Mouse (Mus musculus) liver, adult 2 months (tissue): Measurements from ENCODE around the gene Atp6v0c. TPM values are rescaled to one million over a fixed set of nuclear protein-coding genes. Genes with fewer than 3 reads are reported as not detected.

Source experiments
- DNase-seq: peaks from one replicate; pipeline ENCODE4 v3.0.0-alpha.2; 2011; ENCODE audit warnings: low read depth, low spot score; ENCODE audit errors: extremely low read depth
- H3K27ac ChIP-seq: fragments of 200-500 bp; replicated peaks from 2 replicates; pipeline ENCODE4 v1.5.1; 2012; ENCODE audit warnings: low read depth, mild to moderate bottlenecking, control low read depth, inconsistent platforms, low read length; ENCODE audit not compliant: insufficient read depth
- H3K27me3 ChIP-seq: fragments of 200-500 bp; 2 replicates; pipeline ENCODE4 v1.6.1; 2012; ENCODE audit warnings: mild to moderate bottlenecking, moderate library complexity, low read length, inconsistent platforms; ENCODE audit not compliant: control insufficient read depth, insufficient read depth
- H3K36me3 ChIP-seq: fragments of 200-500 bp; 2 replicates; pipeline ENCODE4 v1.6.1; 2012; ENCODE audit warnings: low read length, inconsistent platforms; ENCODE audit not compliant: control insufficient read depth, insufficient read depth
- H3K4me1 ChIP-seq: fragments of 200-500 bp; 2 replicates; pipeline ENCODE4 v1.6.1; 2011; ENCODE audit warnings: low read length; ENCODE audit not compliant: control insufficient read depth, insufficient read depth
- H3K4me3 ChIP-seq: fragments of 200-500 bp; 2 replicates; pipeline ENCODE4 v1.5.1; 2011; ENCODE audit warnings: low read depth, mild to moderate bottlenecking, control low read depth, low read length, moderate library complexity; ENCODE audit not compliant: insufficient read depth
- H3K79me2 ChIP-seq: fragments of 200-500 bp; 2 replicates; pipeline ENCODE4 v1.6.1; 2012; ENCODE audit warnings: inconsistent platforms, mild to moderate bottlenecking, low read length, moderate library complexity; ENCODE audit not compliant: control insufficient read depth, insufficient read depth
- H3K9ac ChIP-seq: fragments of 200-500 bp; 2 replicates; pipeline ENCODE4 v1.6.1; 2012; ENCODE audit warnings: low read depth, mild to moderate bottlenecking, control low read depth, inconsistent platforms, low read length
- CTCF ChIP-seq: fragments of 200-500 bp; IDR thresholded peaks from 2 replicates; pipeline ENCODE4 v1.5.1; 2011; ENCODE audit warnings: low read depth, low read length, control low read depth
- POLR2A ChIP-seq: fragments of 200-500 bp; IDR thresholded peaks from 2 replicates; pipeline ENCODE4 v1.6.1; 2011; ENCODE audit warnings: low read length, control low read depth; ENCODE audit not compliant: insufficient read depth; ENCODE audit errors: extremely low read depth
- WGBS: fragments of 180-500 bp; shearing (Covaris S2); methylation state at CpG from one replicate; pipeline ENCODE4 v1.1.7; 2018; 5-methylcytosine and 5-hydroxymethylcytosine counted together
- polyA plus RNA-seq: library from polyadenylated mRNA; depleted of rRNA; stranded (reverse); fragments of >200 nt; gene quantifications from 2 replicates; pipeline ENCODE4 v1.2.3, GENCODE M21; 2012
- total RNA-seq: library from RNA; depleted of rRNA; stranded (reverse); fragments of >200 nt; gene quantifications from 2 replicates; pipeline ENCODE4 v1.2.3, GENCODE M21; 2014

Gene Atp6v0c
- total and polyA plus RNA-seq, 2 experiments: 40.0 to 644 TPM

- TF ChIP-seq POLR2A: no peak
- peak; percentile 92 for TF ChIP-seq CTCF
These were observed 17.5 kb downstream of the Atp6v0c start for GRCm38 (mm10) chr17:24151890-24152563.

GRCm38 (mm10) chr17:24151382-24151781 is 18.1 kb downstream of the Atp6v0c start:
- 23% methylated on average over 7 of the region's 7 CpGs for WGBS

More at GRCm38 (mm10) chr17:24151890-24152563, 17.5 kb downstream of the Atp6v0c start:
- DNase-seq: peak; percentile 69
- Histone ChIP-seq H3K27me3 (no peaks in the 10 kb centered on the region), H3K4me1 (0 out of 2 replicates have a peak, but pooled peaks cover 5% of the 10 kb centered on the region), H3K9ac (peak overlapping the region; percentile 58), H3K27ac (no peak overlapping the region), H3K4me3 (peak overlapping the region; percentile 19; the same call in 1 of the 2 replicates), H3K36me3 (peaks cover 6% of the 10 kb centered on the region; the same call in 1 of the 2 replicates), H3K79me2 (no peaks in the 10 kb centered on the region)
- 3% methylated on average over 26 of the region's 26 CpGs for WGBS

GRCm38 (mm10) chr17:24150824-24151223 is 18.7 kb downstream of the Atp6v0c start, which contains the start of gene Pdpk1:
TSS of gene Pdpk1 (minus strand) at chr17:24150924.
- Histone ChIP-seq H3K27me3 (no peaks in the 10 kb centered on the region), H3K9ac (peak within 1 kb of the TSS; percentile 58; the same call in 1 of the 2 replicates), H3K4me3 (no peak within 1 kb of the TSS), H3K36me3 (peaks cover 1% of the 10 kb centered on the region; the same call in 1 of the 2 replicates), H3K27ac (no peak within 1 kb of the TSS), H3K4me1 (0 out of 2 replicates have a peak, but pooled peaks cover 5% of the 10 kb centered on the region), H3K79me2 (no peaks in the 10 kb centered on the region)
- no peak for TF ChIP-seq POLR2A
- TF ChIP-seq CTCF: no peak
- DNase-seq: no peak
- 94% methylated on average over 2 of the region's 2 CpGs for WGBS

More at GRCm38 (mm10) chr17:24151382-24151781, 18.1 kb downstream of the Atp6v0c start:
- H3K9ac ChIP-seq: no peak overlapping the region; the same call in 1 of the 2 replicates
- no peak overlapping the region for H3K4me3 ChIP-seq
- peaks cover 6% of the 10 kb centered on the region; the same call in 1 of the 2 replicates for H3K36me3 ChIP-seq
- H3K79me2 ChIP-seq: no peaks in the 10 kb centered on the region
- TF ChIP-seq POLR2A (no peak), CTCF (no peak)
- H3K27me3 ChIP-seq: no peaks in the 10 kb centered on the region
- no peak overlapping the region for H3K27ac ChIP-seq
- H3K4me1 ChIP-seq: 0 out of 2 replicates have a peak, but pooled peaks cover 5% of the 10 kb centered on the region
- no peak for DNase-seq

- Histone ChIP-seq H3K9ac (no peak overlapping the region), H3K79me2 (no peaks in the 10 kb centered on the region), H3K27me3 (no peaks in the 10 kb centered on the region), H3K4me3 (no peak overlapping the region), H3K4me1 (0 out of 2 replicates have a peak, but pooled peaks cover 5% of the 10 kb centered on the region), H3K36me3 (no peaks in the 10 kb centered on the region), H3K27ac (no peak overlapping the region)
- DNase-seq: no peak
- 89% methylated on average over 7 of the region's 7 CpGs for WGBS
- TF ChIP-seq POLR2A (no peak), CTCF (no peak)
These were observed 20.1 kb downstream of the Atp6v0c start for GRCm38 (mm10) chr17:24149421-24149820.

GRCm38 (mm10) chr17:24142897-24143296 is 26.6 kb downstream of the Atp6v0c start:
- 53% methylated on average over 2 of the region's 2 CpGs for WGBS
- Histone ChIP-seq H3K79me2 (peaks cover 18% of the 10 kb centered on the region; the same call in 1 of the 2 replicates), H3K27ac (no peak overlapping the region), H3K27me3 (no peaks in the 10 kb centered on the region), H3K4me1 (peaks cover 11% of the 10 kb centered on the region), H3K36me3 (no peaks in the 10 kb centered on the region), H3K4me3 (no peak overlapping the region), H3K9ac (no peak overlapping the region)
- DNase-seq: no peak
- TF ChIP-seq CTCF: no peak
- TF ChIP-seq POLR2A: no peak
